Mouse (Mus musculus): Measurements from ENCODE around the gene Bivm.
A peak's percentile ranks its signal among the peaks of the same experiment; 100 is the strongest.

Gene Bivm

GRCm38 (mm10) chr1:44173903-44174302 lies 55.1 kb downstream of the Bivm start:
- peak; percentile 33 for DNase-seq (ENCODE audit: low read depth, low spot score)

- DNase-seq (ENCODE audit: low read depth, low spot score) = no peak
Observed at GRCm38 (mm10) chr1:44178086-44178485, 59.3 kb downstream of the Bivm start.

- DNase-seq (ENCODE audit: low read depth, low spot score) = no peak
Observed at GRCm38 (mm10) chr1:44186396-44186795, 67.6 kb downstream of the Bivm start.

Measured in CD4-positive, CD25-positive, alpha-beta regulatory T cell, adult 2 months (primary cell).